Mouse (Mus musculus) embryo, embryonic 10 days (tissue): Measurements from ENCODE around the gene Rpp21.

Experiments
- DNase-seq: peaks from one replicate; pipeline ENCODE4 v3.0.0-alpha.2; 2015; ENCODE audit warnings: low spot score

Gene Rpp21

GRCm38 (mm10) chr17:36257969-36258368 is at the start of gene Rpp21:
Rpp21 (minus strand) TSS chr17:36258069.
- DNase-seq = no peak

GRCm38 (mm10) chr17:36286390-36286789 is 28.5 kb upstream of the Rpp21 start, which contains the start of gene H2-M10.2:
H2-M10.2 (minus strand) TSS chr17:36286490.
- DNase-seq = no peak

- DNase-seq = no peak
Measured at GRCm38 (mm10) chr17:36281521-36282245, 23.8 kb upstream of the Rpp21 start.

DNA sequence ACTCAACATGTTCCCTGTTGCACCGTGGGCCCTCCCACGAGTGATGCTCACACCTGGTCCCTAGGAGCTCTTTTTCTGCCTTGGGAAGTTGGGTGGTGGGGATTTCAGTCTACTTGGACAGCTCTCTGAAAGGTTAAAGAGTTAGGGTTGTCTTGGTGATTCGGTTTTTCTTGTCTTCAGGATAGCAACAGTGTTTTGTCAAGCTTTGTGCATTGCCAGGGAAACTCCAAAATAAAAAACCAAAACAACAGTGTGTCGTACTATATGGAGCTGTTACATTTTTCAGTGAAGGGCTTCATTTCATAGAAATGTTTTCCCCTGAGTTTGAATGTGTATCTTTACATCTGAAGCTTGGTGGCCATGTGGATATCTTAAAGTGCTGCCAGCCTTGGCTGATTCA is 16.9 kb upstream of the Rpp21 start:
- no peak for DNase-seq

GRCm38 (mm10) chr17:36273796-36274195 is 15.9 kb upstream of the Rpp21 start:
- DNase-seq = no peak

DNA sequence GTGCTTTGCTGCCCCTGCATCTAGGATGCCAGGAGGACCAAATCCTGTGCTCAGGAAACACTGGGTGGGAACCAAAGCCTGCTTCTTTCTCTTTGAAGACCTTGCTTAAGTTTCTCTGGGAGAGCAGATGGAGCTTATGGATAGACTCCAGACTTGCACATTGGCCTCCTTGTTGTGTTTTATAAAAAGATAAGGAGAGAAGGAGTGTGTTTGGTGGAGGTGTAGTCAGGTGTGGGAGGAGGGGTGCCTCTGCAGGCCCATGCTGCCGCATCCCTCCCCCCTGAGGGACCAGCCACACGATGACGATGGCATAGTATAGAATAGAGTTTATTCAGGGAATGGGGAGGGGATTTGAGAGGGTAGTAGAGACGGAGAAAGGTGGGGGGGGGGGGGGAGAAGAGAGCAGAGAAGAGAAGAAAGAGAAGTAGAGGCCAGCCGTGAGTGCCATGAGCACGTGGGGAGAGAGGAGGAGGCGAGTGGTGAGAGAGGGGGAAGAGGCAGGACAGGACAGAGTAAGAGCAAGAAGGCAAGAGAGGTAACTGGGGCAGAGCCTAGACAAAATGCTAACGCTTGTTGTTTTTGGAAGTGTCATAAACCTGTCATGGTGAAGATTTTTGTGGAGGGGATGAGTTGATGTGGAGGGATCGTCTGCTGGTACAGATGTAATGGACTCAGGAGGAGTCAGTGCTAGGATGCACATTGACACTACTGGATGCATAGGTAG is 14.9 kb upstream of the Rpp21 start:
- DNase-seq = no peak

GRCm38 (mm10) chr17:36271586-36272256 is 13.9 kb upstream of the Rpp21 start, which contains the start of gene Trim39:
Trim39 (minus strand) TSS chr17:36272247.
- DNase-seq = peak; percentile 85

DNA sequence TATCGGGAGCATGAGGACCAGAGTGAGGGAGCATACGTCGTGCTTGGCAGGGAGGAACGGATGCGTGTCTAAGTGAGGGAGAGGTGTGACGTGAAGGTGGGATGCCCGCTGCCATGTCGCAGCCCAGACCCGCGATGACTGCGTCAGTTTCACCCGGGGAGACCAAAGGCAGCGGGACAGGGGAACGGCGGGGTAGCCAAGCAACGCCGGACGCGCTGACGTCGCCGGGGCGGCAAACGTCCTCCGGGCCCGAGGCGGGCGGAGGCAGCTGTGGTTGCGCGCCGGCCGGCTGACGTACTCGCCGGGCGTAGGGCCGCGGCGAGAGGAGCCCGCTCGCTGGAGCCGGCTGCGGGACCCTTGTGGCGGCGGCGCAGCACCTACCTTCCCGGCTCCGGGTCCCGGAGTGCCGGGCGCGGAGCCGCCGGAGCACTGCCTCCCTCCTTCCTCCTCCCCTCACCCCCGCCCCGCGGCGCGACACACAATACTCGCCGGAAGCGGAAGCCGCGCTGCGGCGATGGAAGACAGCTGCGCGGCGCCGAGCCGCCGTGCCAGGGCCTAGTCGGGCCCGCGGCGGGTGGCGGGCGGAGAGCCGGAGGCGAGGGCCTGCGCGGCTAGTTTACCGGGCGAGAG is 13.2 kb upstream of the Rpp21 start:
- peak; percentile 88 for DNase-seq

DNA sequence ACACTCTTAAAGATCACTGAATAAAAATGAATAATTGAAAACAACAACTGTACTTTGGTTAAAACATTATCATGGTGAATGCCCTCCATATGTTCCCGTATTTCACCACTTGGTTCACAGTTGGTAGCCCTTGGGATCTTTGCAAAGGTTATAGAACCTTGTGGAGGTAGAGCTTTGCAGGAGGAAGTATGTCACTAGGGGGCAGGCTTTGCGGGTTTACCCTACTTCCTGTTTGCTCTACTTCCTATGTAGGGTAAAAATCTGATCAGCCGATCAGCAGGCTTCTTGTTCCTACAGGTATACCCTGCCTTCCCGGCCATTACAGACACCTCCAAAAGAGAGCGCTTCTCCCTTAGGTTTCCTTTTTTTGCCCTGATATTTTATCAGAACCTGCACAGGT is 8.0 kb upstream of the Rpp21 start:
- DNase-seq = no peak

GRCm38 (mm10) chr17:36264273-36264925 is 6.5 kb upstream of the Rpp21 start:
- DNase-seq = no peak

DNA sequence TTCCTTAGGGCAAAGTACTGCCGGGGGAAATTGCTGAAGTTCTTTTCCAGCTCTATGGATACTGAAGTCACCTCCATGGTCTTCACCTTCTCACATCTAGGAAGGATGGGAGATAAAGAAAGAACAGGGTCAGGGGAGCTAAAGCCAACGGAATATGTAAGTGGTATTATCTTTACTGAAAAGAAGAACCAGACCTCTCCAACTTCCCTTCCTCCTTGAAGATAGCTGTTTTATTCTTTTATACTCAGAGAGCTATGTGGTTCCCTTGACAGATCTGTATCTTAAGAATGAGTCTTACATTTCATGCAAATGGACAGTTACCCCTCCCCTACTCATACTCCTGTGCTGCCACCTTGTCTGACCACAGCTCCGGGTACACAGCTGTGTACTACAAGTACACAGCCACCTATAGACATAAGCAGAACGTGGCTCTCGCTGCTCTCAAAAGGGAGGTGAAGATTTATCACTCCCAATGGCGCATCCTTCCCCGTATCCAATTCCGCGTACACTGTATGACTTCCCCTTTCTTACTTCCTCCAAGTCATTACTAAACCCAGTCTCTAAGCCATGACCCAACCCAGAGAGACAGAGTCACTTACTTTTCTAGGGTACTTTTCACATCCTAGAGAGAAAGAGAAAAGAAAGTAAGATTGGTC is 3.8 kb upstream of the Rpp21 start:
- no peak for DNase-seq

DNA sequence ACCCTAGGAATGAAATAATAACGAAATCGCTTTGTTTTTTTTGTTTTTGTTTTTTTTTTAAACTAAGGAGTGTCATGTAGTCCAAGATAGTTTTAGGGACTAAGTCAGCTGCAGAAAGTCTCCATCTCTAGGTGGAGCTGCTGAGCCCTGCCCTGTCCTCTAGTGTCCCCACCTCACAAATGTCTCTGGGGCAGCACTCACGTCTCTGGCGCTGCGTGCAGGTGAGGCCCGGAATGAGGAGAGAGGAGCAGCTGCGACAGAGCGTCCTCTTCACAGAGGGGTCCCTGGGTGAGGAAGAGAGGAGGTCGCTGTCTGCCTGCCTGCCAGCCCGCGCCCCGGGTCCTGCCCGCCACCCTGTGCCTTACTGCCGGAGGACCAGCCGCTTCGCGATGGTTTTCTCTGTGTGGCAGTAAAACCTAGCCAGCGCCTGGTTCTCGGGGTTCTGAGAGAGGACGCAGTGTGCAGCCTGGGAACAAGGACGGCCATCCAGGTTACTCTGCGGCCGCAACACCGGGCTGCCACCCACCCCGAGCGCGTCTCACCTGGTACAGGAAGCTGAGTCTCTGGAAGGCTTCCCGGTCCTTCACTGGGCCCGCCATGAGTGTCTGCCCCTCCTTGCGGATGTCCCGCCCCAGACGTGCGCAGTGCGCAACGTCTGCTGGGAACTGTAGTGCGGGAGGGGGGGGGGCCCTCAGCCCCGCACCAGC is 475 bp downstream of the Rpp21 start:
- peak; percentile 79 for DNase-seq

GRCm38 (mm10) chr17:36253087-36253600 is 4.7 kb downstream of the Rpp21 start:
- no peak for DNase-seq

DNA sequence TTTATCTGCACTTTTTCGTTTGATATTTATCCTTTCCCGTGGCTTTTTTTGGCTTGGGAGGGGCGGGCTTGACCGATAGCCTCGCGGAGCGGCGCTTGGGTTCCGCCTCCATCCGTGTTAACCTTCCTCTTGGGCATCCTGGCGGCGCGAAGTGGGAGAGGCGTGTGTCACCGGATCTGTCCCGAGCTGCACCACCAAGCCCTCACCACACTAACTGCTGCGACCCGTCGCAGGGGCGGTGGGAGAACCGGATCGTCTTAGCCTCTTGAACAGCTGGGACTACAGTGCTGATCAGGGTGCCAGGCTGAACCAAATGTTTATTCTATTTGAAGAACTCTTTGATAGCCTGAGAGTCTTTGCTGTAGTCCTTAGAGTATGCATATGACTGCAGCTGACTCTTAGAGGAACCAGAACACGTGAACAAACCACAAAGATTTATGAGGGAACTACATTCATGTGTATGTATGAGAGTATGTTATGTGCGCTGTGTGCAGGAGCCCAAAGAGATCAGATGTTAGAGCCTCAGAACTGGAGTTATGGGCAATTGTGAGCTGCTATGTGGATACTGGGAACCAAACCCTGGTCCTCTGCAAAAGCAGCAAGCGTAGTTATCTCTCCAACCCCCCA is 5.5 kb downstream of the Rpp21 start:
- peak; percentile 54 for DNase-seq

- DNase-seq = no peak
Measured at GRCm38 (mm10) chr17:36248886-36249285, 9.0 kb downstream of the Rpp21 start.

- no peak for DNase-seq
Measured at GRCm38 (mm10) chr17:36245741-36246140, 12.1 kb downstream of the Rpp21 start.

DNA sequence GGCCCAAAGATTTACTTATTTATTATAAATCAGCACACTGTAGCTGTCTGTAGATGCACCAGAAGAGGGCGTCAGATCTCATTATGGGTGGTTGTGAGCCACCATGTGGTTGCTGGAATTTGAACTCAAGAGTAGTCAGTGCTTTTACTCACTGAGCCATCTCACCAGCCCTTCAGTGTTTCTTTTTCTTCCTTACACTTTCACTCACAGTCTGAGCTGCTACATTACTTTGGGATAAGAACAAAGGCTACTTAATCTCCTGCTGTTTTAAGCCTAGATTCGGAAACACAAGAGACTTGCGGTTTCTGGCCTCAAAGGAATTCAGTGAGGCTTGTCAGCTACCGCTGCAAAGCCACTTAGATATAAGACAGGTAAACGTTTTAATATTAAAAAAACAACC is 13.8 kb downstream of the Rpp21 start:
- DNase-seq = no peak

DNA sequence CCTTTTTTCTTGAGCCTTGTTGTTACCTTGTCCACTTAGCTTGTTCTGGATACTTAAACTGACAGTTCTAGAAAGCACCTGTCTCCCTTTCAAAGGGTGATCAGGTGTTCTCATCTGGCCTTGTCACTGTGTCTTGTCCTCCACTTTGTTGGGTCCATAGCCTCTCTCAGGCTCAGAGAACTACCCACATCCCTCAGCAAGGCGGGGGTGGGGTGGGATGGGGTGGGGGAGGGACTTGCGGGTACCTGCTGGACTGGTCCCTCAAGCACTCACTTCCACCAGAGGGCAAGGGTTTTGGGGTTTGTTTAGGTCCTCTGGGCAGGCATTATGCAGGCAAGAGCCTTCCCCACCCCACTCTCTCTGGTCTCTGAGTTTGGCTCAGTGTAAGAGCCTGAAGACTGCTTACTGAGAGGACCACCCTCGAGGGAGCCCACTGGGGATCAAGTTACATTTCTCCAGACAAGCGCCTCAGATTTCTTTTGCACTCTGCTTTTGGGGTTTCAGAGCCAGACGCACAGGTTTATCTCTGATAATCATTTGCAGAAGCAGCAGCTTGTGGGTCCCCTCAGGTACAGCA is 17.1 kb downstream of the Rpp21 start:
- DNase-seq = peak; percentile 39

DNA sequence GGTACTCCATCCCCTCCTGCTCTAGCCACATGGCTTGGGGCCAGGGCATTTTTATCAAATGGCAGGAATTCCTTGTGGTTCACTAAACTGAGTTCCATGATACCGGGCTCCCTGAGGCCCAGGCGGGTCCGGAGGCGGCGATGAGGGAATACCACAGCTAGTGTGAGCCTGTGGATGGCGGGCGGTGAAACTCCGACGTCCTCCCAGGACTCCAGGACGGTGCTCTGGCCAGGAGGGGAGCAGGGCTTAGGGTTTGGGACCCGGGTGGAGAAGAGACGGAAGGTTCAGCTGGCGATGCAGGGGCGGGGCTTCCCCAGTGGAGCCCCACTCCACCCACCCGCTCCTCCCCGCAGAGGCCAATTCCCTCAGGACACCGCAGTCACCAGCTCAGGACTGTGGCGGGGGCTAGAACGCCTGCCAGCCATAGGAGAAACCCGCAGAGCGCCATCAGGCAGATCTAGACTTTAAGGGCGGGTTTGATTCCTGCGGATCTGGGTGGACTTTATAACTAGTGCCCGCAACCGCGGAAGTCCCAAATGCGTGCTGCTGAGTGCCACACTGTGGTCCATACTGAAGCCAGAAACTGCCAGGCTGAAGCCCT is 20.4 kb downstream of the Rpp21 start:
- DNase-seq = no peak
